Mouse (Mus musculus): Measurements from ENCODE around the gene Pold3. TPM values are rescaled to one million over a fixed set of nuclear protein-coding genes. Genes with fewer than 3 reads are reported as not detected.

Pold3 gene
- polyA plus RNA-seq (2015; fragmentation: Nextera tagmentation; extraction: Ambion mirVana) = 49.6 and 53.8 TPM in 2 replicates

DNA sequence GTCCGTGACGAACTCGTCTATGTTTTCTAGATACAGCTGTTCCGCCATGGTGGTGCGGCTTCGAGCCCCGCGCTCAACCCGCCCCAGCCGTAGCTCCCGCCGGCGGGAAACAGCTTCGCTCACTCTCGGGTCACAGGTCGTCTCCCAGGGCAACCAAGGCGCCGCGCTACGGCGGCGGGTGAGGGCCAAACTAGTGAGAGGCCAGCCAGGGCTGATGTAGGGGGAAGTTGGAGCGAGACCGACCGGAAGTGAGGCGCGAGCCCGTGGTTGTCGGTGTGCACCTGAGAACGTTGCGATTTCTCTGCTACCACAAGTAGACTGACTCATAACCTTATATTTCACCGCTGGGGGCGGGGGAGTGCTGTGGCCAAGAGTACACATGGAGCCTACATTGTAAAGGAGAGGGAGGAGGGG, at the start of gene Pold3:
Pold3 (minus strand) TSS at position 190 of the 414 bp plus-strand sequence.

GRCm38 (mm10) chr7:100159105-100159841, 37.9 kb upstream of the Pold3 start, which contains the start of gene Lipt2:
Gene Lipt2, plus strand, starts transcription at chr7:100159277.

Other genes starting within 250 kb of the Pold3 start
- 3.0 and 3.4 TPM in 2 replicates for gene Rnf169, start 141.1 kb downstream of the Pold3 start, polyA plus RNA-seq (2015; fragmentation: Nextera tagmentation; extraction: Ambion mirVana)
- gene Chrdl2, start 115.4 kb downstream of the Pold3 start, polyA plus RNA-seq (2015; fragmentation: Nextera tagmentation; extraction: Ambion mirVana) = 0.59 and 0.81 TPM in 2 replicates
- 8.6 and 9.2 TPM in 2 replicates for gene Lipt2, start 37.7 kb upstream of the Pold3 start, polyA plus RNA-seq (2015; fragmentation: Nextera tagmentation; extraction: Ambion mirVana)
- 3.4 and 5.8 TPM in 2 replicates for gene Kcne3, start 54.9 kb upstream of the Pold3 start, polyA plus RNA-seq (2015; fragmentation: Nextera tagmentation; extraction: Ambion mirVana)
- gene Pgm2l1, start 105.8 kb upstream of the Pold3 start, polyA plus RNA-seq (2015; fragmentation: Nextera tagmentation; extraction: Ambion mirVana) = 2.8 and 3.2 TPM in 2 replicates
- gene P4ha3, start 164.0 kb upstream of the Pold3 start, polyA plus RNA-seq (2015; fragmentation: Nextera tagmentation; extraction: Ambion mirVana) = 0.52 and 0.63 TPM in 2 replicates